Mouse (Mus musculus) adrenal gland, postnatal 4 days (tissue): ENCODE measurements around the gene Olfr46. TPM values are rescaled to one million over a fixed set of nuclear protein-coding genes. Genes with fewer than 3 reads are reported as not detected.
"Not testable (repeated sequence)": the region's sequence is repeated elsewhere in the genome, so short reads cannot be mapped to it uniquely, and the experiment has no call there.

Experiments
- DNase-seq, 2 experiments: peaks; one replicate each; pipeline ENCODE4 v3.0.0; 2021 to 2022; ENCODE audit warnings: low spot score in 2 of 2, mixed read lengths in 2 of 2
- long read RNA-seq, 2 experiments: library from polyadenylated mRNA; stranded (forward); transcript quantifications; one replicate each; pipeline ENCODE4 v2.0.0; 2021
- total RNA-seq, 2 experiments: library from RNA; stranded (reverse); gene quantifications; 2 replicates each; pipeline ENCODE4 v1.2.3; 2021

Olfr46 gene
- total RNA-seq = not detected
- long read RNA-seq, experiment 1 = 0 reads
- long read RNA-seq, experiment 2 = 0 reads

- not testable (repeated sequence) for DNase-seq
Observed at GRCm38 (mm10) chr7:140600969-140601368, at the start of gene Olfr46. TSS of gene Olfr46 (plus strand) at chr7:140601269.

- no peak for DNase-seq
Observed at GRCm38 (mm10) chr7:140567586-140567985, 33.5 kb upstream of the Olfr46 start, which contains the start of gene Olfr538. TSS of gene Olfr538 (plus strand) at chr7:140567886.

GRCm38 (mm10) chr7:140628670-140629069 lies 27.6 kb downstream of the Olfr46 start, which contains the start of gene Olfr61:
TSS of gene Olfr61 (plus strand) at chr7:140628970.
- not testable (repeated sequence) for DNase-seq

GRCm38 (mm10) chr7:140630559-140630958 lies 29.5 kb downstream of the Olfr46 start:
- DNase-seq = no peak

- DNase-seq = no peak
Observed at GRCm38 (mm10) chr7:140646152-140646551, 45.1 kb downstream of the Olfr46 start, which contains the start of gene Olfr53. TSS of gene Olfr53 (plus strand) at chr7:140646452.

- no peak for DNase-seq
Observed at GRCm38 (mm10) chr7:140659630-140660029, 58.6 kb downstream of the Olfr46 start, which contains the start of gene Olfr539. TSS of gene Olfr539 (plus strand) at chr7:140659930.

Other genes with a start within 250 kb of the Olfr46 start
- not detected for gene Olfr60, start 239.6 kb upstream of the Olfr46 start, total RNA-seq
- not detected for gene Olfr530, start 224.9 kb upstream of the Olfr46 start, total RNA-seq
- gene Olfr531, start 198.4 kb upstream of the Olfr46 start, total RNA-seq = not detected
- not detected for gene Olfr532, start 179.6 kb upstream of the Olfr46 start, total RNA-seq
- not detected for gene Olfr533, start 137.9 kb upstream of the Olfr46 start, total RNA-seq
- not detected for gene Olfr535, start 117.1 kb upstream of the Olfr46 start, total RNA-seq
- not detected for gene Olfr536, start 93.9 kb upstream of the Olfr46 start, total RNA-seq
- not detected for gene Olfr538, start 33.4 kb upstream of the Olfr46 start, total RNA-seq
- not detected for gene Olfr61, start 27.7 kb downstream of the Olfr46 start, total RNA-seq
- not detected for gene Olfr53, start 45.2 kb downstream of the Olfr46 start, total RNA-seq
- gene Olfr539, start 58.7 kb downstream of the Olfr46 start, total RNA-seq = not detected
- gene Olfr45, start 80.7 kb downstream of the Olfr46 start, total RNA-seq = not detected
- not detected for gene Olfr541, start 96.0 kb downstream of the Olfr46 start, total RNA-seq
- 100 to 1,000 TPM in 1 of 2 experiments, 1 to 10 TPM in 1; 4.1 to 138 TPM for gene Cyp2e1, start 162.5 kb downstream of the Olfr46 start, total RNA-seq
- under 1 TPM in 1 of 2 experiments, not detected in 1; 0.42 TPM for gene Syce1, start 186.6 kb downstream of the Olfr46 start, total RNA-seq
- 1 to 10 TPM; 5.1 to 5.4 TPM for gene Zfp941, start 220.9 kb downstream of the Olfr46 start, total RNA-seq
- 10 to 100 TPM in 1 of 2 experiments, under 1 TPM in 1; 0.70 to 17.0 TPM for gene Urah, start 233.7 kb downstream of the Olfr46 start, total RNA-seq
- not detected for gene Scgb1c1, start 244.3 kb downstream of the Olfr46 start, total RNA-seq
- under 1 TPM; 0.40 to 0.76 TPM for gene Odf3, start 246.5 kb downstream of the Olfr46 start, total RNA-seq